In genomic region chr10:84559986-84560385, GRCm38 (mm10) we compare ENCODE assay signal across 14 mouse cellular contexts.
"Had no signal": no experiment of that assay in that cellular context is flagged by ENCODE, and none has a peak within 500 bp of the region (broad histone marks: within the 10 kb centered on the region; RNA-seq: fewer than 3 reads in every experiment).

No protein-coding gene starts in this region.

- DNase-seq: liver, postnatal 0 days; lung, adult 2 months; lung, postnatal 14 days; lung, postnatal 36 days; right cerebral cortex, postnatal 14 days; spleen, adult 18-20 months; thymus, adult 2 months; thymus, postnatal 25 days; thymus, postnatal 4 days had no signal

- H3K4me3 ChIP-seq: lung, embryonic 15.5 days; midbrain, embryonic 13.5 days; midbrain, embryonic 15.5 days; neural tube, embryonic 12.5 days had no signal

- H3K27ac ChIP-seq: lung, embryonic 15.5 days; macrophage; midbrain, embryonic 13.5 days; midbrain, embryonic 15.5 days; neural tube, embryonic 12.5 days had no signal
